Mouse (Mus musculus): ENCODE data around the gene Trpm5.
A peak's percentile ranks its signal among the peaks of the same experiment; 100 is the strongest.

The Trpm5 gene

GRCm38 (mm10) chr7:143094592-143095553 lies at the start of gene Trpm5:
Trpm5 (minus strand) TSS chr7:143094642.
- peak; percentile 38 to 45 for DNase-seq (ENCODE audit: low spot score in 2 of 2)

- no peak for DNase-seq (ENCODE audit: low spot score in 2 of 2)
These were observed 48.2 kb upstream of the Trpm5 start for GRCm38 (mm10) chr7:143142680-143143079.

GRCm38 (mm10) chr7:143139932-143140331 lies 45.5 kb upstream of the Trpm5 start:
- no peak for DNase-seq (ENCODE audit: low spot score in 2 of 2)

GRCm38 (mm10) chr7:143138789-143139188 lies 44.3 kb upstream of the Trpm5 start:
- peak; percentile 48 to 55 for DNase-seq (ENCODE audit: low spot score in 2 of 2)

- DNase-seq (ENCODE audit: low spot score in 2 of 2), result no peak
These were observed 42.1 kb upstream of the Trpm5 start for GRCm38 (mm10) chr7:143136561-143136960.

- DNase-seq (ENCODE audit: low spot score in 2 of 2), result no peak
These were observed 41.7 kb upstream of the Trpm5 start for GRCm38 (mm10) chr7:143136125-143136524.

- no peak for DNase-seq (ENCODE audit: low spot score in 2 of 2)
These were observed 38.4 kb upstream of the Trpm5 start for GRCm38 (mm10) chr7:143132815-143133214.

- DNase-seq (ENCODE audit: low spot score in 2 of 2), result no peak
These were observed 30.5 kb upstream of the Trpm5 start for GRCm38 (mm10) chr7:143124902-143125301.

- DNase-seq (ENCODE audit: low spot score in 2 of 2), result no peak
These were observed 29.6 kb upstream of the Trpm5 start for GRCm38 (mm10) chr7:143123876-143124669.

- DNase-seq (ENCODE audit: low spot score in 2 of 2), result no peak
These were observed 27.7 kb upstream of the Trpm5 start for GRCm38 (mm10) chr7:143122191-143122590.

GRCm38 (mm10) chr7:143119826-143120225 lies 25.4 kb upstream of the Trpm5 start:
- DNase-seq (ENCODE audit: low spot score in 2 of 2), result no peak

- DNase-seq (ENCODE audit: low spot score in 2 of 2), result no peak
These were observed 25.0 kb upstream of the Trpm5 start for GRCm38 (mm10) chr7:143119407-143119806.

- DNase-seq (ENCODE audit: low spot score in 2 of 2), result no peak
These were observed 22.1 kb upstream of the Trpm5 start for GRCm38 (mm10) chr7:143116521-143116920.

- no peak for DNase-seq (ENCODE audit: low spot score in 2 of 2)
These were observed 20.3 kb upstream of the Trpm5 start for GRCm38 (mm10) chr7:143114773-143115172.

GRCm38 (mm10) chr7:143112395-143112794 lies 18.0 kb upstream of the Trpm5 start:
- no peak for DNase-seq (ENCODE audit: low spot score in 2 of 2)

- no peak for DNase-seq (ENCODE audit: low spot score in 2 of 2)
These were observed 17.3 kb upstream of the Trpm5 start for GRCm38 (mm10) chr7:143111719-143112118.

- DNase-seq (ENCODE audit: low spot score in 2 of 2), result no peak
These were observed 16.4 kb upstream of the Trpm5 start for GRCm38 (mm10) chr7:143110803-143111202.

GRCm38 (mm10) chr7:143109696-143110095 lies 15.3 kb upstream of the Trpm5 start:
- DNase-seq (ENCODE audit: low spot score in 2 of 2), result no peak

GRCm38 (mm10) chr7:143108996-143109660 lies 14.7 kb upstream of the Trpm5 start:
- no peak for DNase-seq (ENCODE audit: low spot score in 2 of 2)

GRCm38 (mm10) chr7:143108200-143108599 lies 13.8 kb upstream of the Trpm5 start:
- no peak for DNase-seq (ENCODE audit: low spot score in 2 of 2)

GRCm38 (mm10) chr7:143106672-143107465 lies 12.4 kb upstream of the Trpm5 start:
- DNase-seq (ENCODE audit: low spot score in 2 of 2), result no peak

All from frontal cortex, postnatal 36 days (tissue).